Mouse (Mus musculus) urinary bladder, adult 2 months (tissue): Measurements from ENCODE around the gene Serpine2. TPM values are rescaled to one million over a fixed set of nuclear protein-coding genes. Genes with fewer than 3 reads are reported as not detected.

Source experiments
- DNase-seq: peaks from one replicate; pipeline ENCODE4 v3.0.0; 2022; ENCODE audit warnings: low spot score
- polyA plus RNA-seq: library from polyadenylated mRNA; depleted of rRNA; stranded (reverse); fragments of >200 nt; gene quantifications from 2 replicates; pipeline ENCODE4 v1.2.3, GENCODE M21; 2012; rRNA removed

Serpine2 gene
- polyA plus RNA-seq, 1 experiment: 12.7 TPM

GRCm38 (mm10) chr1:79757597-79757996 is 103.4 kb downstream of the Serpine2 start:
- no peak for DNase-seq

GRCm38 (mm10) chr1:79757161-79757560 is 103.8 kb downstream of the Serpine2 start:
- no peak for DNase-seq

GRCm38 (mm10) chr1:79756417-79756816 is 104.6 kb downstream of the Serpine2 start:
- no peak for DNase-seq

DNA sequence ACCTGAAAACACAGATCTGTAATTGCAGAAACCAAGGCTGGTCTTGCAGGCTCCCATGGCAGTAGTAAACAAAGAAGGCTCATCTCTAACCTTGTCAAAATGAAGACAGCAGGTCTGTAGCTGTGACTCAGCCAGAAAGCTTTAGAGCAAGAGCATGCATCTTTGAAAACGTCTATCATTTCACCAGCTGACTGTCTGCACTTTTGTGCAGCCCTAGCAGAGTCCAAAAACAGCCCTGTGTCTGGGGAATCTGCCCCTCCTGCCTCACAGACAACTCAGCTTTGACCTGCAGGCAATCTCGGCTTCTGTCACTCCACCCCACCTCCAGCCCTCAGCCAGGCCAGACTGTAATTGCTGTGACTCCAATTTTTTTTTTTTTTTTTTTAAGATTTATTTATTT is 105.6 kb downstream of the Serpine2 start:
- no peak for DNase-seq

DNA sequence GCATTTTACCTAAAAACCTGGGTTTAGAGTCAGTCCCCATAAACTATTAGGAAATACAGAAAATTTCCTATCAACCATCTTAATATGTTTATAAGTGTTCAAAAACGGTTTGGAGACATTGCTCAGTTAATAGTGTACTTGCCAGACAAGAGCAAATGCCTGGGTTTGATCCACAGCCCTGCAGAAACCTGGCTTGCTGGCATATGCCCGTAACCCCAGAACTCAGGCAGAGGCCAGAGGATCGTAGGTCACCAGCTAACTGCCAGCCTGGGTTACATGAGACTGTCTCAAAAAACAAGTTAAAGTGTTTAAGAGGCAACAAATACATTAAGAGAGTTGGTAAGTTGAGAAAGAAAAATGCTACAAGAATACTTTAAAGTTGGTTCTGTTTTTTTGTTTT is 106.0 kb downstream of the Serpine2 start:
- DNase-seq: no peak

- DNase-seq: no peak
Measured at GRCm38 (mm10) chr1:79753456-79753855, 107.5 kb downstream of the Serpine2 start.

DNA sequence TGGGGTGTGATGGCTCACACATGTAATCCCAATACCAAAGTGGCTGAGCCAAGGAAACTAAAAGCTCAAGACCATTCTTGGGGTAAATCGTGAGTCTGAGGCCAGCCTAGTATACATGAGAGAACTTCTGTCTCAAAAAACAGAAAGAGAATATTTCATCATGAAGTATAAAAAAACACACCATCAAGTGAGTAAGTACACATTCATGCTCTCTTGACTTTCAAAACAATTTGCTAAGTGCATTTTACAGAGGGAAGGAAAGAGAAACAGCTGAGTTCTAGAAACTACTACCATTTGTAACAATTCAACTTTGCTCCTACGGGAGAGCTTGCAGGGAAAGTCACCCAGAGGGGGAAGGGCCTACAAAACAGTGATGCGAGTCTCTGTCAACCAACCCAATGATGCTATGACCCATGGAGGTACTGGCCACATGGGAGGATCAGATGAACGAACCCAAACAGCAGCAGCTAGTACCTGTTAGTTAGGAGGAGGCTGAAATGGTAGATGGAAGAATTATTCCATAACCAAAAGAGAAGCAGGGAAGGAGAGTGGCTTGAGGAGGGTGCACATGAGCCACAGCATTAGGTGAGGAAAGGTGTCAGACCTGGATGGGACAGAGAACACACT is 108.2 kb downstream of the Serpine2 start:
- no peak for DNase-seq

DNA sequence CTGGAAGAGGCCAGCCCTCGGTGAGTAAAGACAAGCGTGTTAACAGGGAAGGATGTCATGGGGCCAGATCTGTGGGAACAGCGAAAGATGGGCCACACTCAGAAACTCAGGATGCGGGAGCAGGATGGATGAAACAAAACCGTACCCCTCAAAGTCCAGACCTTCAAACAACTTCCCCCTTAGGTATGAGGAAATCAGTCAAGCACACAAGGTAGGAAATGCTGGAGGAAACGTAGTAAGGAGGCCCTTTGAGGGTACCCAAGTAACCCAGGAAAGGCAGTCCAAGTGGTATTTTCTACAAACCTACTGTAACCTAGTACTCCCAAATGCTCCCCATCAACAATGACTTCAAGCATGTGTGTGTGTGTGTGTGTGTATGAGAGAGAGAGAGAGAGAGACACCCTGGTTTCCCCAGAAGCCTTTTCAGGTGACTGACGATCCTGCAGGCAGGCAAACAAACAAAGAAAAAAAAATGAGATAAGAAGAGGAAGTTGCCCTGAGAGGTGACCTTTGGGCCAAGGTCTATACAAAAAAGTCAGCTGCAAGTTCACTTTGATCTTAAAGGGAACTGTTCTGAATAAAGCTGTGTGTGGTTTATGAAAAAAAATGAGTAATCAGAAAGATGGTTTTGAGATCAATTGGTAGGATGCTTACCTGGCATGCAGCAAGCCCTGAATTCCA is 108.8 kb downstream of the Serpine2 start:
- DNase-seq: no peak

GRCm38 (mm10) chr1:79751186-79751585 is 109.8 kb downstream of the Serpine2 start:
- DNase-seq: no peak

DNA sequence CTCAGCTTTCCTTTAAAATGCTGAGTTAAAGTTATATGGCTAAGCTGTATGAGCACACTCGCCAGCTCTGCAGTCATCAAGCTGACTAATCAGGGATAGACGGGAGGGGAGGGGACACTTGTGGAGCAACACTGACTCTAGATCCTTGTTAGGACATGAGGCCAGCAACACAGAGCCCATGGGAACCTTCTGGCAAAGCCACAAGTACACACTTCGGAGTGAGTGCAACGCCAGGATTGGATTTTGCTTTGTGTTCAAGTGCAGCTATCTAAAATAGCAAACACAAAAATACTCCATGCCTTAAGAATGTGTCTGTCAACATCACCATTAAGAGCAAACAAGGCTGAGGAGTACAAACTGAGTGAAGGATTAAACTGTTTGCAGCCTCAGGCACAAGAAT is 114.9 kb downstream of the Serpine2 start:
- DNase-seq: no peak

Other genes with a start within 250 kb of the Serpine2 start
- gene Ap1s3, start 189.2 kb downstream of the Serpine2 start, polyA plus RNA-seq: 9.7 and 13.3 TPM in 2 replicates
- 29.1 and 30.8 TPM in 2 replicates for gene Mrpl44, start 85.2 kb downstream of the Serpine2 start, polyA plus RNA-seq
- gene Wdfy1, start 85.0 kb downstream of the Serpine2 start, polyA plus RNA-seq: 17.5 and 19.5 TPM in 2 replicates